Mouse (Mus musculus): ENCODE measurements around the gene Ppp1ca. TPM values are rescaled to one million over a fixed set of nuclear protein-coding genes. Genes with fewer than 3 reads are reported as not detected.

The Ppp1ca gene
- polyA plus RNA-seq, 1 experiment from 2014 or later, result 627 TPM

- peak overlapping the region; percentile 80 for H3K27ac ChIP-seq (ENCODE audit: poor library complexity, severe bottlenecking)
- no peaks in the 10 kb centered on the region for H3K27me3 ChIP-seq (replicated peaks)
- peak overlapping the region; percentile 86 for H3K9ac ChIP-seq
- ATAC-seq (ENCODE audit: insufficient number of reproducible peaks, low FRiP score), result peak; percentile 45
- no peaks in the 10 kb centered on the region for H3K36me3 ChIP-seq
- peaks cover 36% of the 10 kb centered on the region for H3K4me1 ChIP-seq (replicated peaks)
- H3K9me3 ChIP-seq (replicated peaks), result no peaks in the 10 kb centered on the region
- WGBS, result 9% methylated on average over 27 of the region's 27 CpGs
- peak overlapping the region; percentile 83 for H3K4me2 ChIP-seq
- peak overlapping the region; percentile 48 for H3K4me3 ChIP-seq
Measured at GRCm38 (mm10) chr19:4169810-4170209, 22.1 kb upstream of the Ppp1ca start.

DNA sequence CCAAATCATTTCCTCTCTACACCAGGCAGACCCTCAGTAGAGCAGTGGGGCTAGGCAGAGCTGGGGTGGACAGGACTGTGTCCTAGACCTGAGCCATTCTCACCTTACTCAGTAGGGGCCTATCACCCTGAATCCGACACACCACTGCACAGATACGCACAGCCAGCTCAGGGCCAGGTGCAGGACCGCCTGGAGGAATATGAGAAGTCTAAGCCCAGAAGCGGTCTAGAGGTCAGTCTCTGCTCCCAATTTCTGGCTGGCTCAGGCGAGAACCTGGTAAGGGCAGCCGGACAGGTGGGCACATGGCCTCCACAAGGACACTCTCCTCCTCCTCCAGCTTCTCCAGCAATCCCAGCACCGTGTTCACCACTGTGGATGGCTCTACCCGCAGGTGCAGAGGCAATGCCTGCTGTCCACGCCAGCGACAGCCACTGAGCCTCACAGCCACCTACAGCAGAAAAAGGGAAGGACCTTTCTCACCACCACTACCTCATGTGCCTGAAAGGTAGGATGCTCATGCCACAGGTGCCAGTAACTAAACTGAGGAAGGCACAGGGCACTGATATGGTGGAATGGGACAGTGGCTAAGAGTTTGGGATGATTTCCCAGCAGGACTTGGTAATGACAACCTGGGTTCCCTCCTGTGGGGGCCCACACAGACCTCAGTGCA is 21.0 kb upstream of the Ppp1ca start:
- Histone ChIP-seq H3K36me3 (no peaks in the 10 kb centered on the region), H3K4me3 (no peak overlapping the region), H3K4me2 (peak overlapping the region; percentile 0; the same call in 1 of the 2 replicates), H3K4me1 (replicated peaks) (peaks cover 46% of the 10 kb centered on the region), H3K27me3 (replicated peaks) (no peaks in the 10 kb centered on the region), H3K9ac (peak overlapping the region; percentile 28; the same call in 1 of the 2 replicates), H3K9me3 (replicated peaks) (no peaks in the 10 kb centered on the region), H3K27ac (ENCODE audit: poor library complexity, severe bottlenecking) (no peak overlapping the region)
- no peak for ATAC-seq (ENCODE audit: insufficient number of reproducible peaks, low FRiP score)
- WGBS, result 85% methylated on average over 10 of the region's 10 CpGs

GRCm38 (mm10) chr19:4171393-4172290 is 20.2 kb upstream of the Ppp1ca start:
- no peaks in the 10 kb centered on the region for H3K36me3 ChIP-seq
- no peaks in the 10 kb centered on the region for H3K9me3 ChIP-seq (replicated peaks)
- 52% methylated on average over 13 of the region's 13 CpGs for WGBS
- peak overlapping the region; percentile 28; the same call in 1 of the 2 replicates for H3K9ac ChIP-seq
- peak overlapping the region; percentile 45 for H3K27ac ChIP-seq (ENCODE audit: poor library complexity, severe bottlenecking)
- H3K4me1 ChIP-seq (replicated peaks), result peaks cover 44% of the 10 kb centered on the region
- peak overlapping the region; percentile 0 for H3K4me2 ChIP-seq
- ATAC-seq (ENCODE audit: insufficient number of reproducible peaks, low FRiP score), result no peak
- no peak overlapping the region for H3K4me3 ChIP-seq
- no peaks in the 10 kb centered on the region; the same call in 1 of the 2 replicates for H3K27me3 ChIP-seq (replicated peaks)

GRCm38 (mm10) chr19:4172925-4173324 is 18.9 kb upstream of the Ppp1ca start:
- no peaks in the 10 kb centered on the region for H3K36me3 ChIP-seq
- WGBS, result 64% methylated on average over 11 of the region's 11 CpGs
- H3K4me1 ChIP-seq (replicated peaks), result peaks cover 37% of the 10 kb centered on the region
- no peak overlapping the region for H3K4me3 ChIP-seq
- H3K9ac ChIP-seq, result peak overlapping the region; percentile 42; the same call in 1 of the 2 replicates
- no peaks in the 10 kb centered on the region for H3K9me3 ChIP-seq (replicated peaks)
- H3K27ac ChIP-seq (ENCODE audit: poor library complexity, severe bottlenecking), result no peak overlapping the region
- H3K4me2 ChIP-seq, result no peak overlapping the region
- H3K27me3 ChIP-seq (replicated peaks), result no peaks in the 10 kb centered on the region; the same call in 1 of the 2 replicates
- no peak for ATAC-seq (ENCODE audit: insufficient number of reproducible peaks, low FRiP score)

DNA sequence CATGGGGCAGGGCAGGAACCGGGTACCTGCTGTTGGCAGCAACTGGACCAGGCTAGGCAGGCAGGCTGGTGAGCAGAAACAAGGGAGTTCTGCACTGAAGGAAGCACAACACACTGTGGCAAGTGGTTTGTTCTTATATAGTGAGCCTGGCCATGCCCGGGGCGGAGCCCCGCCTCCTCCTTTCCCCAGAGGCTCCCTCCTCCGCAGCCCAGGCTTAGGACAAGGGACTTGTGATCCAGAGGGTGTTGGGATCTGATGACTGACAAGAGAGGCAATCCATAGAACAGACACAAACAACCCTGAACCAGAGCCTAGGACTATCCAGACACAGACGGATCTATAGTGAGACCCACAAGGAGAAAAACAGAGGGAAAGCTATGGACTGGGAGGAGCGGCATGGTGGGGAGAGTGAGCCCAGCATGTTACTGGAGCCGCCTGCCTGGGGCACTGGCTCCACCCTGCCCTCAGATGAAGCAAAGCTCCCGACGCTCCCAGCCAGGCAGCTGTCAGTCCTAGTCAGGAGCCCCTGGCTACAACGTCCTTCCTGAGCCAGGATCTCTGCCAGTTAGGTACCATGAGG is 16.4 kb upstream of the Ppp1ca start, which contains the start of gene Carns1:
Gene Carns1, minus strand, starts transcription at position 112 of the 580 bp plus-strand sequence.
- Histone ChIP-seq H3K36me3 (no peaks in the 10 kb centered on the region), H3K4me2 (peak within 1 kb of the TSS; percentile 60), H3K9me3 (replicated peaks) (no peaks in the 10 kb centered on the region), H3K4me1 (replicated peaks) (peaks cover 30% of the 10 kb centered on the region), H3K4me3 (peak within 1 kb of the TSS; percentile 14), H3K27ac (ENCODE audit: poor library complexity, severe bottlenecking) (no peak within 1 kb of the TSS), H3K27me3 (replicated peaks) (peaks cover 2% of the 10 kb centered on the region; the same call in 1 of the 2 replicates), H3K9ac (peak within 1 kb of the TSS; percentile 34)
- peak; percentile 40; the same call in 1 of the 2 replicates for ATAC-seq (ENCODE audit: insufficient number of reproducible peaks, low FRiP score)
- 3% methylated on average over 11 of the region's 11 CpGs for WGBS

- Histone ChIP-seq H3K9ac (no peak overlapping the region), H3K4me1 (replicated peaks) (peaks cover 17% of the 10 kb centered on the region), H3K9me3 (replicated peaks) (no peaks in the 10 kb centered on the region), H3K27ac (ENCODE audit: poor library complexity, severe bottlenecking) (no peak overlapping the region), H3K4me2 (no peak overlapping the region), H3K27me3 (replicated peaks) (peaks cover 2% of the 10 kb centered on the region; the same call in 1 of the 2 replicates), H3K36me3 (no peaks in the 10 kb centered on the region), H3K4me3 (no peak overlapping the region)
- 76% methylated on average over 7 of the region's 7 CpGs for WGBS
- no peak for ATAC-seq (ENCODE audit: insufficient number of reproducible peaks, low FRiP score)
Measured at GRCm38 (mm10) chr19:4180411-4180810, 11.5 kb upstream of the Ppp1ca start.

DNA sequence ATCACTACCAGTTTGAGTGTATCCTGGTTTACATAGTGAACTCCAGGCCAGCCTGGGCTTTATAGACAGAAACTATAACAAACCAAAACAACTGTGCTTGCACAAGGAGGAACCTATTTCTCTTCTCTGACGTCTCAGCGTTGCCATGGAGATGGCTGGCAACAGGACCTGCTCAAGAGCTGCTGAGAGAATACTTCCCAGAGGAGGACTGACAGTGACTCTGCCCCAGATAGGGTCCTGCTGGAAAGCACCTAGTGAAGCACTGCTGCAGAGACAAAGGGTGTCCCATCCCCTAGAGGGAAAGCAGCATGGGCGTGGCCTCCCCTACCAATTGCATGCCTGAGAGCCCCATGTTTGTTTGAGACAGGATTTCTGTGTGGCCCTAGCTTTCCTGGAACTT is 10.0 kb upstream of the Ppp1ca start:
- peaks cover 24% of the 10 kb centered on the region for H3K4me1 ChIP-seq (replicated peaks)
- H3K4me3 ChIP-seq, result no peak overlapping the region
- ATAC-seq (ENCODE audit: insufficient number of reproducible peaks, low FRiP score), result no peak
- H3K4me2 ChIP-seq, result no peak overlapping the region
- WGBS, result 38% methylated on average over 3 of the region's 3 CpGs
- H3K36me3 ChIP-seq, result no peaks in the 10 kb centered on the region
- no peak overlapping the region for H3K9ac ChIP-seq
- H3K27ac ChIP-seq (ENCODE audit: poor library complexity, severe bottlenecking), result no peak overlapping the region
- H3K27me3 ChIP-seq (replicated peaks), result peaks cover 2% of the 10 kb centered on the region; the same call in 1 of the 2 replicates
- no peaks in the 10 kb centered on the region for H3K9me3 ChIP-seq (replicated peaks)

GRCm38 (mm10) chr19:4183689-4184088 is 8.2 kb upstream of the Ppp1ca start:
- Histone ChIP-seq H3K36me3 (no peaks in the 10 kb centered on the region), H3K4me3 (no peak overlapping the region), H3K9me3 (replicated peaks) (no peaks in the 10 kb centered on the region), H3K9ac (no peak overlapping the region), H3K4me2 (no peak overlapping the region), H3K27ac (ENCODE audit: poor library complexity, severe bottlenecking) (no peak overlapping the region), H3K27me3 (replicated peaks) (0 out of 2 replicates have a peak, but pooled peaks cover 2% of the 10 kb centered on the region), H3K4me1 (replicated peaks) (peaks cover 37% of the 10 kb centered on the region)
- no peak for ATAC-seq (ENCODE audit: insufficient number of reproducible peaks, low FRiP score)
- WGBS, result 76% methylated on average over 2 of the region's 2 CpGs

GRCm38 (mm10) chr19:4184976-4185975 is 6.6 kb upstream of the Ppp1ca start:
- H3K9ac ChIP-seq, result 0 out of 2 replicates have a peak overlapping the region, but pooled peaks have one; percentile 2
- H3K4me2 ChIP-seq, result peak overlapping the region; percentile 12; the same call in 1 of the 2 replicates
- WGBS, result 42% methylated on average over 15 of the region's 15 CpGs
- no peaks in the 10 kb centered on the region for H3K9me3 ChIP-seq (replicated peaks)
- peaks cover 37% of the 10 kb centered on the region for H3K4me1 ChIP-seq (replicated peaks)
- H3K27me3 ChIP-seq (replicated peaks), result no peaks in the 10 kb centered on the region
- peak; percentile 33; the same call in 1 of the 2 replicates for ATAC-seq (ENCODE audit: insufficient number of reproducible peaks, low FRiP score)
- H3K4me3 ChIP-seq, result no peak overlapping the region
- 0 out of 2 replicates have a peak overlapping the region, but pooled peaks have one; percentile 28 for H3K27ac ChIP-seq (ENCODE audit: poor library complexity, severe bottlenecking)
- no peaks in the 10 kb centered on the region for H3K36me3 ChIP-seq

DNA sequence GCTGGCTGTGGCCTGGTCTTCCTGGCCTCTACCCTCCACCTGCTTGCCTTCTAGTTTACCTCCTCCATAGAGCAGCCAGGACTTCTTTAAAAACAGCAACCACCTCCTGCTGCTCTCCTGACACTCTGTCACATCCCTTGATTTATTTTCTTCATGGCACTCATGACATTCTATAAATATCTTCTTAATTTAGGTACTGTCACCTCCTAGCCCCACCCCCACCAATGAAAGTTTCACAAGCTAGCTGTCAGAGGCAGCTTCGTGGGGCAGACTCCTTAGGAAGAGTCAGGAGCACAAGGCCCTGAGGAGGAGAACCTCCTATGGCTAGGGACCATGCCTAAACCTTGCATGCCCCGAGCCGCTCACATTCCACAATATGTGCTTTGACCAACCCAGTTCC is 4.6 kb upstream of the Ppp1ca start:
- no peaks in the 10 kb centered on the region for H3K9me3 ChIP-seq (replicated peaks)
- 60% methylated on average over 3 of the region's 3 CpGs for WGBS
- ATAC-seq (ENCODE audit: insufficient number of reproducible peaks, low FRiP score), result no peak
- no peak overlapping the region for H3K4me3 ChIP-seq
- H3K27ac ChIP-seq (ENCODE audit: poor library complexity, severe bottlenecking), result no peak overlapping the region
- no peaks in the 10 kb centered on the region for H3K27me3 ChIP-seq (replicated peaks)
- no peak overlapping the region for H3K4me2 ChIP-seq
- H3K4me1 ChIP-seq (replicated peaks), result peaks cover 48% of the 10 kb centered on the region
- H3K36me3 ChIP-seq, result no peaks in the 10 kb centered on the region
- H3K9ac ChIP-seq, result peak overlapping the region; percentile 28; the same call in 1 of the 2 replicates
